Mouse (Mus musculus) heart, adult 11 months (tissue): ENCODE results near the gene Zfand2b.

Source experiments
- DNase-seq: peaks from one replicate; pipeline ENCODE4 v3.0.0; 2022

The Zfand2b gene

GRCm38 (mm10) chr1:75215785-75216184 is 47.3 kb downstream of the Zfand2b start:
- DNase-seq: peak; percentile 92

- DNase-seq: peak; percentile 98
Measured at GRCm38 (mm10) chr1:75216797-75217585, 48.5 kb downstream of the Zfand2b start.

DNA sequence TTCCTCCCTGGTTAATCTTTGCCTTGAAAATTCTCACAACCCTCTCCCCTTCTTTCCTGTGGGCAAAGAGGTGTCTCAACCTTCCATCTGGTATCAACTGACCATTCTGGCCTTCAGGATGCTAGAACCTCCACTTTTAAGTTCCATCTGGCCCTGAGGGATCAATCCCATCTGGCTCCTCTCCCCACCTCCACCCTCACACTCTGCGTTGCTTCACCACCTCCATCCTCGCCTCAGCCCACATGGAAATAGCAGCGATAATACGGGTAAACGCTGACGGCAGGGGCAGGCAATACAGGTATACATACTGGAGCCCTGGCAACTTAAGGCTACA is 49.4 kb downstream of the Zfand2b start:
- no peak for DNase-seq

DNA sequence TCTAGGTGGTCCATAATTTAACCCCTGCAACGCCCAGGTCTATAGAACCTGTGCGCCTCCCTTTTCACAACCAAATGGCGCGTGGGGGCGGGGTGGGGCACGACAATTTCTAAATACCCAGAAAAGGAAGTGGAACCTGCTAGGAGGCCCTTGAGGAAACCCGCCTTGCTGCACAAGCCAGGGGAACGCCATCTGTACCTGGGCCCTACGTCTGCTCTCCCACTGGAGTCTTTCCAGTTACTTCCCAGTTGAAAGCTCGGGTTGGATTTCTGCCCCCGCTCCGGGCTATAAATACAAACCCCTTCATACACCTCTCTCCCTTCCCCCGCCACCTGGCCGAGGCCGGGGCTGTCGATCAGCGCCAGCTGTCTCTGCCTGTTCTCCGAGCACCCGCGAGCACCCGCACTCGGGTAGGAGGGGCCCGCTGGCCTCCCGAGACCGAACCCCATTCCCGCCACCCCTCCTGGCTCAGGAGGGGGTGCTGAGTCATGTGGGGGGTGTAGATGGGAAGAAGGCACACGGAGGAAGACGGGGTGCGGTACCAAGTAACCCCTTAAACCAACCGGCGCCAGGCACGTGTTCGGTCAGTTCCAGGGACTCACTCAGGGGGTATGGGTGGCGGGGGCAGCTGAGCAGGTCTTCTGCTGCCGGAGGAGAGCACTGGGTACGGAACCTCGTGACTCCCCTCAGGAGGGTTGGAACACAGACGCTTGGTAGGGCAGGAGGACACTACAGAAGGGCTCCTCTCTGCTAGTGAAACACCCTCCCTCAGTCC is 50.0 kb downstream of the Zfand2b start:
- peak; percentile 98 for DNase-seq

DNA sequence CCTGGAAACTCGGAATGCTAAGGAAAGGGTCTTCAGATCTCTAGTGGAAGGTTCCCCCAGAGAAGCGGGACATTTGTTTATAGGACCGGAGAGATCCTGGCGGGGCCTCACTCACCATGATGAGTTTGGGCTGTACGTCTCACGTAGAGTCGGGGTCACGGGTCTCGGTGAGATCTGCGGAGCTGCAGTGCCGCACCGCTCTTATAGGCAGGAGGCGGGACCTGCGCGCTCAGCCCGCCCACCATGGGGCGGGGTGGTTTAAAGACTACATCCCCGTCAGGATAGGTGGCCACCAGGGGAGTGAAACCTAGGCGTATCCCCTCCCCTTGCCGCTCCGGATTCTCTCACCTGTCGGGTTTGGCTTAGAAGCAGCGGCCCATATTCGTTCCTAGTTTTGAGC is 50.6 kb downstream of the Zfand2b start:
- DNase-seq: peak; percentile 99

GRCm38 (mm10) chr1:75219531-75219930 is 51.1 kb downstream of the Zfand2b start, which contains the start of gene Tuba4a:
Tuba4a (minus strand) TSS chr1:75219865.
- no peak for DNase-seq
